Mouse (Mus musculus): ENCODE data around the gene Draxin.
A peak's percentile ranks its signal among the peaks of the same experiment; 100 is the strongest.
"Not testable (repeated sequence)": the region's sequence is repeated elsewhere in the genome, so short reads cannot be mapped to it uniquely, and the experiment has no call there.

The Draxin gene

GRCm38 (mm10) chr4:148130561-148131413 lies at the start of gene Draxin:
Draxin (minus strand) TSS chr4:148130698.
- DNase-seq (ENCODE audit: low read depth, low spot score), result no peak

GRCm38 (mm10) chr4:148177716-148178115 lies 47.2 kb upstream of the Draxin start:
- no peak for DNase-seq (ENCODE audit: low read depth, low spot score)

- DNase-seq (ENCODE audit: low read depth, low spot score), result not testable (repeated sequence)
Observed at GRCm38 (mm10) chr4:148176603-148177002, 46.1 kb upstream of the Draxin start.

GRCm38 (mm10) chr4:148174495-148174862 lies 44.0 kb upstream of the Draxin start:
- DNase-seq (ENCODE audit: low read depth, low spot score), result no peak

- peak; percentile 83 for DNase-seq (ENCODE audit: low read depth, low spot score)
Observed at GRCm38 (mm10) chr4:148173811-148174494, 43.5 kb upstream of the Draxin start.

- no peak for DNase-seq (ENCODE audit: low read depth, low spot score)
Observed at GRCm38 (mm10) chr4:148171261-148171660, 40.8 kb upstream of the Draxin start.

GRCm38 (mm10) chr4:148170842-148171241 lies 40.3 kb upstream of the Draxin start:
- DNase-seq (ENCODE audit: low read depth, low spot score), result no peak

- DNase-seq (ENCODE audit: low read depth, low spot score), result no peak
Observed at GRCm38 (mm10) chr4:148169586-148169985, 39.1 kb upstream of the Draxin start.

- DNase-seq (ENCODE audit: low read depth, low spot score), result no peak
Observed at GRCm38 (mm10) chr4:148168287-148168686, 37.8 kb upstream of the Draxin start.

GRCm38 (mm10) chr4:148166986-148167385 lies 36.5 kb upstream of the Draxin start:
- no peak for DNase-seq (ENCODE audit: low read depth, low spot score)

- peak; percentile 69 for DNase-seq (ENCODE audit: low read depth, low spot score)
Observed at GRCm38 (mm10) chr4:148166431-148166830, 35.9 kb upstream of the Draxin start.

- DNase-seq (ENCODE audit: low read depth, low spot score), result no peak
Observed at GRCm38 (mm10) chr4:148165551-148165950, 35.1 kb upstream of the Draxin start.

- DNase-seq (ENCODE audit: low read depth, low spot score), result no peak
Observed at GRCm38 (mm10) chr4:148164461-148164860, 34.0 kb upstream of the Draxin start.

- no peak for DNase-seq (ENCODE audit: low read depth, low spot score)
Observed at GRCm38 (mm10) chr4:148164002-148164439, 33.5 kb upstream of the Draxin start.

- DNase-seq (ENCODE audit: low read depth, low spot score), result no peak
Observed at GRCm38 (mm10) chr4:148160436-148161390, 30.2 kb upstream of the Draxin start, which contains the start of the genes Fbxo44 and Fbxo2. Fbxo44 (minus strand) TSS chr4:148160482. Fbxo2 (plus strand) TSS chr4:148160621.

- DNase-seq (ENCODE audit: low read depth, low spot score), result peak; percentile 97
Observed at GRCm38 (mm10) chr4:148159544-148160435, 29.3 kb upstream of the Draxin start.

GRCm38 (mm10) chr4:148158436-148159348 lies 28.2 kb upstream of the Draxin start:
- DNase-seq (ENCODE audit: low read depth, low spot score), result no peak

GRCm38 (mm10) chr4:148154982-148155381 lies 24.5 kb upstream of the Draxin start:
- DNase-seq (ENCODE audit: low read depth, low spot score), result no peak

GRCm38 (mm10) chr4:148154006-148154405 lies 23.5 kb upstream of the Draxin start:
- DNase-seq (ENCODE audit: low read depth, low spot score), result no peak

Data from telencephalon, adult 2 months (tissue).